Mouse (Mus musculus): ENCODE data around the gene Ahcyl2. TPM values are rescaled to one million over a fixed set of nuclear protein-coding genes. Genes with fewer than 3 reads are reported as not detected.
"Not testable (repeated sequence)": the region's sequence is repeated elsewhere in the genome, so short reads cannot be mapped to it uniquely, and the experiment has no call there.

Gene Ahcyl2
- total RNA-seq (2014; fragmentation: Nextera tagmentation) (8.7 and 9.6 TPM in 2 replicates), total RNA-seq (2017) (21.1 and 21.5 TPM in 2 replicates)

DNA sequence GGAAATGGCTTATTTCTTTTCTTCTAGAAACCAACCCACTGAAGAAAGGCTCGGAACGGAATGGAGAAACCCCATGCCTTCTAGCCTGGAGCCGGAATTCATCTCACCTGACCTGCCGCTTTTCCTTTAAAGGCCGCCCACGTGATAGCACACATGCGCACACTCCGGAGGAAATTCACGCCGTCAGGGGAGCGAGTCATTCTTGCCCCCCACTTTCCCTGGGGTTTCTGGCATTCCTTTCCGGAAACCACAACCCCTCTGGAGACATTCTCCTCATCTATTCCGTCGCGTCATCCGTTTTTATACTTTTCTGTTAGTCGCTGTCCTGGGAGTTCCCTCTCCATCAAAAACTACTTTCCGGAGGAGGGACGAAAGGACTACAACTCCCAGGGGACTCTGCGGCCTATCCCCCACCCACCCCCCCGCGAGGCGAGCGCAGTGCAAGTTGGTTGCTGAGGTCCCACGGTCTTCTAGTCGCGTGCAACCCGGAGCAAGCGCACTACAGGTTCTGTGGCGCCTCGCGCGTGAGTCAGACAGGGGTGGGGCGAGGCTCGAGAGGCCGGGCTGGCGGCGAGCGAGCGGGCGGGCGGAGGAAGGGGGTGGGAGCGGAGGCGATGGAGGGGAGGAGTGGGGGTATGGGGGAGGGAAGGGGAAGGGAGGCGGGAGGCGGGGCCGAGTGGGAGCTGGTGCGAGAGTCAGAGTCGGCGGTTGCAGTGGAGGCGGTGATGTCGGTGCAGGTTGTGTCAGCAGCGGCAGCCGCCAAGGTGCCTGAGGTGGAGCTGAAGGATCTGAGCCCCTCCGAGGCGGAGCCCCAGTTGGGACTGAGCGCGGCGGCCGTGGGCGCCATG, at the start of gene Ahcyl2:
Gene Ahcyl2, plus strand, starts transcription at position 199 of the 848 bp plus-strand sequence.
- ATAC-seq (replicated peaks; ENCODE audit: poor library complexity, severe bottlenecking): peak; percentile 92

DNA sequence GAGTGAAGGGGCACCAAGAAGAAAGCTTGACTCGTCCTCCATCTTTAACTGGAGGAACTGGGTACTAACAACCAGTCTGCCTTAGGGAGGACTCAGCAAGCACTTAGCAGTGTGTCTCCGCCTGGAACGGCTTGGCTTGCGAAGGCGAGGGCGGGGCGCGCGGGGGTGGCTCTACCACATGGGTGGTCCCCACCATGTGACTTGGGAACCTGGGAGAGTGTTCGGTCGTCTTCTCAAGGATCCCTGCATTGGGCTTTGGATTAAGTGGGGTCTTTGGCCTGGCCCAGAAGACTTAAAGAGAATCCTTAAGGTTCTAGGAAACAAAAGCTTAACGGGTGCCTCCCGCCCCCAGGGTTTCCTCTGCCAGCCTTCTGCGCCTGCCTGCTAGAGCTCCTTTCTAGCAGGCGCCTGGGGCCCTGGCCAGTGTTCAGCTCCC, 48.9 kb upstream of the Ahcyl2 start:
- peak; percentile 70 for ATAC-seq (replicated peaks; ENCODE audit: poor library complexity, severe bottlenecking)

GRCm38 (mm10) chr6:29721890-29722289, 45.9 kb upstream of the Ahcyl2 start:
- no peak for ATAC-seq (replicated peaks; ENCODE audit: poor library complexity, severe bottlenecking)

- no peak for ATAC-seq (replicated peaks; ENCODE audit: poor library complexity, severe bottlenecking)
These were observed 41.1 kb upstream of the Ahcyl2 start for GRCm38 (mm10) chr6:29726576-29727200.

DNA sequence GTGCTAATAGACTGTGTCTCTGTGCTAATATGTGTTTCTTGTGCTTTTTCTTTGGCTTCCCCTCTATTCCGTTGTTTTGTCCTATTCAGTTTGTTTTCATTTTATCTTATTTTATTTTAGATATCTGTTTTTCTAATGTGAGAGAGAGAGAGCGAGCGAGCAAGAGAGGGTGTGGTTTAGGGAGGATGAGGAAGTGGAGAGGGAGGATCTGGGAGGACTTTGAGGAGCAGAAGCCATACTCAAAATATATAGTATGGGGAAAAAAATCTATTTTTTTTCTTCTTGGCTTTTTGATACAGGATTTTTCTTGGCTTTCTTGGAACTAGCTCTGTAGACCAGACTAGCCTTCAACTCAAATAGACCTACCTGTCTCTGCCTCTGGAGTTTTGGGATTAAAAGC, 39.8 kb upstream of the Ahcyl2 start:
- ATAC-seq (replicated peaks; ENCODE audit: poor library complexity, severe bottlenecking): no peak

GRCm38 (mm10) chr6:29729491-29729890, 38.3 kb upstream of the Ahcyl2 start:
- peak; percentile 96 for ATAC-seq (replicated peaks; ENCODE audit: poor library complexity, severe bottlenecking)

- peak; percentile 63 for ATAC-seq (replicated peaks; ENCODE audit: poor library complexity, severe bottlenecking)
These were observed 32.5 kb upstream of the Ahcyl2 start, which contains the start of gene Smo for GRCm38 (mm10) chr6:29735336-29735688. Gene Smo, plus strand, starts transcription at chr6:29735503.

DNA sequence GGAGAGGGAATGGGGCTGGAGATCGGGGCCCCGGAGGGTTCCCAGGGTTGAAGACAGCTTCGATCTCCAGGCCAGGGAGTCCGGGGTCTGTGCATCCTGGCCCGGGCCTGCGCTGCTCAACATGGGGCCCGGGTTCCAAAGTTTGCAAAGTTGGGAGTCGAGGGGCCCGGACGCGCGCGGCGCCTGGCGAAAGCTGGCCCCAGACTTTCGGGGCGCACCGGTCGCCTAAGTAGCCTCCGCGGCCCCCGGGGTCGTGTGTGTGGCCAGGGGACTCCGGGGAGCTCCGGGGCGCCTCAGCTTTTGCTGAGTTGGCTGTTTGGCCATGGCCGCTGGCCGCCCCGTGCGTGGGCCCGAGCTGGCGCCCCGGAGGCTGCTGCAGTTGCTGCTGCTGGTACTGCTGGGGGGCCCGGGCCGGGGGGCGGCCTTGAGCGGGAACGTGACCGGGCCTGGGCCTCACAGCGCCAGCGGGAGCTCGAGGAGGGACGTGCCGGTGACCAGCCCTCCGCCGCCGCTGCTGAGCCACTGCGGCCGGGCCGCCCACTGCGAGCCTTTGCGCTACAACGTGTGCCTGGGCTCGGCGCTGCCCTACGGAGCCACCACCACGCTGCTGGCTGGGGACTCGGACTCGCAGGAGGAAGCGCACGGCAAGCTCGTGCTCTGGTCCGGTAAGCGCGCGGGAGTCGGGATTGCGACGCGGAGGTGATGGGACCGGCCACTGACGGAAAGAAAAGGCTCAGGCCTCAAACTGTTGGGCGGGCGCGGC, 31.9 kb upstream of the Ahcyl2 start:
- peak; percentile 86 for ATAC-seq (replicated peaks; ENCODE audit: poor library complexity, severe bottlenecking)

- 0 out of 2 replicates have a peak, but pooled peaks have one; percentile 8 for ATAC-seq (replicated peaks; ENCODE audit: poor library complexity, severe bottlenecking)
These were observed 31.0 kb upstream of the Ahcyl2 start for GRCm38 (mm10) chr6:29736610-29737458.

DNA sequence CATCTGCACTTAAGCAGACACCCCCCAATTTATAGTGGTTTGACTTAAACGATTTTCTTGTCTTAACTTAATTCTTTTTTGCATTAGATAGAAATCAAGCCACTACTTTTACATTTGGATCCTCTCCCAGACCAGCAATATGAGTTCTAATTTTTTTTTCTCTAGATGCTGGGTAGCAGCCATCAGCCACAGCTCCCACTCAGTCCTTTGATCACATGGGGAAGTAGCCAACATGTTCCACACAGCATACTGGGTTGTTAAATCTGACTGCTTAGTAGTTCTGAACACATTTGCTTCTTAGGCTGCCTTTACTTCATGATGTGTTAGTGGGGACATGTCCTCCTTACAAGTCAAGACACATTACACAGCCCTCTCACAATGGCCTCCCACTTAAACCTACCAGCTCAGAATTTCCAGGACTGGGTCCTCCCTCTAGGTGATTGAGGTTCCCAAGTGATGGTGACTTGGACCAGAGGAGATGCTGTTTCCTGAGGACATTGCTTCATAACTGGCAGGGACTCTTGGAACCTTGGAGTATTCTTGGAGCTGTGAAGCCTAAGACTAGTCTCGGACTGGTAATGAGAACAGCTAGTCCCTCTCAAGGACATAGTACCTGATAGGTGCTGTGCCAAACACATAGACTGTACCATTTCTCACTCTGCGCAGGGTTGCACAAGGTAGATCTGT, 16.2 kb upstream of the Ahcyl2 start:
- no peak for ATAC-seq (replicated peaks; ENCODE audit: poor library complexity, severe bottlenecking)

DNA sequence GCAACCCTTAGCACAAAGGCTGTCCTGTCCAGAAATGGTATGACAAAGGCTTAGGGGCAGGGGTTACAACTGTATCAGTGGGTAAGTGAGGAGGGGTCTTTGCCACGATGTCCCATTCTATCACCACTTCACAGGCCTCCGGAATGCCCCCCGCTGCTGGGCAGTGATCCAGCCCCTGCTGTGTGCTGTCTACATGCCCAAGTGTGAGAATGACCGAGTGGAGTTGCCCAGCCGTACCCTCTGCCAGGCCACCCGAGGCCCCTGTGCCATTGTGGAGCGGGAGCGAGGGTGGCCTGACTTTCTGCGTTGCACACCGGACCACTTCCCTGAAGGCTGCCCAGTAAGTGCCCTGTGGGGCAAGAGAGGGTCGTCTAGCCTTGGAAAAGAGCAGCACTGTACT, 14.5 kb upstream of the Ahcyl2 start:
- no peak for ATAC-seq (replicated peaks; ENCODE audit: poor library complexity, severe bottlenecking)

GRCm38 (mm10) chr6:29756001-29756400, 11.8 kb upstream of the Ahcyl2 start:
- no peak for ATAC-seq (replicated peaks; ENCODE audit: poor library complexity, severe bottlenecking)

GRCm38 (mm10) chr6:29756476-29756875, 11.3 kb upstream of the Ahcyl2 start:
- no peak for ATAC-seq (replicated peaks; ENCODE audit: poor library complexity, severe bottlenecking)

GRCm38 (mm10) chr6:29758417-29758816, 9.4 kb upstream of the Ahcyl2 start:
- ATAC-seq (replicated peaks; ENCODE audit: poor library complexity, severe bottlenecking): peak; percentile 57

DNA sequence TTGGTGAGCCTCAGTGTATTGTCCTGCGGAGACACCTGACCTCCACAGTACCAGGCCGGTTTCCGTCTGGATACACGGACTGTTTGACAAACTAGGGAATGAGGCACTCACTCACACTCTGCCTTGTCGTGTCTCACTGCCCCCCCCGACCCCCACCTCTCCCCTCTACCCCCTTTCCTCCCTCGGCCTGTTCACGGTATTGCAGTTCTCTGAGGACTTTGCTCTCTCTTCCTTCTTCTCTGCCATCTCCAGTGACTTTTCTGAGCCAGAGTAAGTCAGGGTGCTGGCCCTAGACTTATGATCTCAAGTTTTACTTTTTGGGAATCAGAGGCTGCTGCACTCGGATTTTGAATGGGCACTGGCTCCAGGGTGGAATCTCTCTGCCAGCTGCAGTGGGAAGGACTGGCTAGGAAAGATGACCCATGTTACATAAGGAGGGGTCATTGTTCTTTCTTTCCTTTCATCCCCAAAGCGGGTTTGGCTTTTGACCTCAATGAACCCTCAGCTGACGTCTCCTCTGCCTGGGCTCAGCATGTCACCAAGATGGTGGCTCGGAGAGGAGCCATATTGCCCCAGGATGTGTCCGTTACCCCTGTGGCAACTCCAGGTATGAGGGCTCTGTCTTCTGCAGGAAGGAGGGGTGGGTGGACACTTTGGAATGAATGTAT, 8.7 kb upstream of the Ahcyl2 start:
- ATAC-seq (replicated peaks; ENCODE audit: poor library complexity, severe bottlenecking): no peak

GRCm38 (mm10) chr6:29760397-29760796, 7.4 kb upstream of the Ahcyl2 start:
- not testable (repeated sequence) for ATAC-seq (replicated peaks; ENCODE audit: poor library complexity, severe bottlenecking)

DNA sequence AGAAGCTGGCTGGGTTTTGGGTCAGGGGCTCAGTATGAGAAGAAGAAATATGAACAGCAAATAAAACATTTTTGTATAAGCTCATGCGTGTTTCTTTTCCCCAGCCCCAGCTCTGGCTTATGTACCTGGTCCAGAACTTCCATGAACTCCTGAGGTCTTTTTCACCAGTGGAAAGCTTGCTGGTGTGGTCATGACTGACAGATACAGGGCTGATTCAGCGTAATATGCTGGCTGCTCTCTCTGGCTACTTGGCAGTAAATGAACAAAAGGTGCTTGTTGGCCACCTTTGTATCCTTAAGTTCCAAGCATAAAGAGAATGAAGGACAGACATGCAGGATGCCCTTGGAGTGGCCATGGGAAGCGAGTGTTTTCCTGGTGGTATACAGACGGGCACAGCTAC, 6.5 kb upstream of the Ahcyl2 start:
- no peak for ATAC-seq (replicated peaks; ENCODE audit: poor library complexity, severe bottlenecking)

- ATAC-seq (replicated peaks; ENCODE audit: poor library complexity, severe bottlenecking): peak; percentile 75
These were observed 5.3 kb upstream of the Ahcyl2 start for GRCm38 (mm10) chr6:29762524-29762923.

DNA sequence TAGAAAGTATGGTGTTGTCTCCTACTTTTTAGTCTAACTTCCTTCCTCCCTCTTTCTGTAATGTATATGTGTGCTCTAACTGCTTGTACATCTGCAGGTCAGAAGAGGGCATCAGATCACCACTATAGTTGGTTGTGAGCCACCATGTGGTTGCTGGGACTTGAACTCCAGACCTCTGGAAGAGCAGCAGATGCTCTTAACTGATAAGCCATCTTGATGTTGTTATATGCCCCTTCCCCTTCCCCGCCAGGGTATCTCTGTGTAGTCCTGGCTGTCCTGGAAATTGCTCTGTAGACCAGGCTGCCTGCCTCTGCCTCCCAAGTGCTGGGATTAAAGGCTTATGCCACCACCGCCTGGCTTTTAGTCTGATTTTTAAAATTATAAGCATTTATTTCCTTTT, 937 bp upstream of the Ahcyl2 start:
- ATAC-seq (replicated peaks; ENCODE audit: poor library complexity, severe bottlenecking): no peak

Data from granulocyte monocyte progenitor cell, adult 5-6 weeks (primary cell).